10 mouse cellular contexts compared by ENCODE assay signal in the genomic region with DNA sequence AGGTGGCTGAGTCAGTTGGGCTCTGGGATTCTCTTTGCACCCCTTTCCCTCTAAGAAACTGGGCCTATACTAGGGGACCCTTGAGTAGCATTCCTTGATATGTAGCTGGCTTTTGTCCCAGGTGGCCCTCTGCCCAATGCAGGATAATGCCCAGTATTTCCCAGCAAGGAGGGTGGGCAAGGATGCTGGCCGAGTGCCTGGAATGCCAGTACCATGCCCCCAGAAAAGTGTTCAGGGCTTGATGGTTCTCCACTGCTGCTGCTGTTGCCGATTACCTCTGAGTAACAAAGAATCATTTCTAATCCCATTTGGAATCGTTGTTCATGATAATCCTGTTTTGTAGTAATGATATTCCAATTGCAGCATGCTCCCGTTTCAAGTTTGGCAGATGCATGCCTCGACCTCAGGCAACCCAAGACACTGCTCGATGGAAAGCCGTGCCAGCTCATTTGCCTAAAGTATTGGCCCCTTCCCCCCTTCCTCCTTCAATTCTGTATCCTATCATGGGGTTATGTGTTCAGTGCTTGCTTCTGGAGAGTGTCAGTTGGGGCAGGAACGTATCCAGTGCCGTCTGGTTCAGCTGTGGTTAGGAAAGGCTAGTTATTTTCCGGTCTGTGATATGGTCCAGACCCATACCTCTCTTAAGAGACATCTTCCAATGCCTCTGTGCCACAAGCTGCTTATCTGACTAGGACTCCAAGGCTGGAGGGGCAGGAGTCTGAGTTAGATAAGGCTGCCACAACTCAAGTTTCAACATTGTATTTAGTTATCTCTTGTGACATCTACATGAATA. TPM values are rescaled to one million over a fixed set of nuclear protein-coding genes. Genes with fewer than 3 reads are reported as not detected.
DNase-seq lines count a peak whose midpoint lies in the region; ATAC-seq and TF ChIP-seq lines count a peak whose summit lies in the region.
"Had no signal": no experiment of that assay in that cellular context is flagged by ENCODE, and none has a peak within 500 bp of the region (broad histone marks: within the 10 kb centered on the region; RNA-seq: fewer than 3 reads in every experiment).

No protein-coding gene starts in this region.

- no peaks in the 10 kb centered on the region for H3K79me2 ChIP-seq in heart, adult 2 months (replicated peaks; ENCODE audit: control insufficient read depth, insufficient read depth, low read length)

- TF ChIP-seq EP300 in liver, postnatal 0 days (IDR thresholded peaks at IDR 0.05; ENCODE audit: low read depth), result peak; percentile 77
- no peak for TF ChIP-seq EP300 in heart, adult 2 months (IDR thresholded peaks at IDR 0.05; ENCODE audit: insufficient read depth, low read depth, low read length)

- H3K4me3 ChIP-seq in hindbrain, embryonic 13.5 days, result no peak overlapping the region
- no peak overlapping the region for H3K4me3 ChIP-seq in hindbrain, embryonic 12.5 days
- H3K4me3 ChIP-seq in liver, postnatal 0 days (ENCODE audit: low read depth, low read length), result no peak overlapping the region
- no peak overlapping the region for H3K4me3 ChIP-seq in heart, adult 2 months
- H3K4me3 ChIP-seq: erythroblast, embryonic 14.5 days had no signal

- no peaks in the 10 kb centered on the region for H3K36me3 ChIP-seq in hindbrain, embryonic 13.5 days
- no peaks in the 10 kb centered on the region for H3K36me3 ChIP-seq in hindbrain, embryonic 12.5 days
- H3K36me3 ChIP-seq in liver, postnatal 0 days (replicated peaks; ENCODE audit: insufficient read depth, low read length), result 0 out of 2 replicates have a peak, but pooled peaks cover 2% of the 10 kb centered on the region
- no peaks in the 10 kb centered on the region for H3K36me3 ChIP-seq in heart, adult 2 months (ENCODE audit: control insufficient read depth, insufficient read depth, low read length)

- H3K4me2 ChIP-seq in hindbrain, embryonic 13.5 days, result no peak overlapping the region
- no peak overlapping the region for H3K4me2 ChIP-seq in hindbrain, embryonic 12.5 days (replicated peaks)
- H3K4me2 ChIP-seq in liver, postnatal 0 days (ENCODE audit: low read depth, low read length), result no peak overlapping the region
- H3K4me2 ChIP-seq: lung, embryonic 14.5 days had no signal

- TF ChIP-seq CTCF in liver, postnatal 0 days (IDR thresholded peaks at IDR 0.05; ENCODE audit: low read depth), result no peak
- TF ChIP-seq CTCF in heart, adult 2 months (IDR thresholded peaks at IDR 0.05), result no peak

- no peak overlapping the region for H3K9ac ChIP-seq in hindbrain, embryonic 13.5 days
- no peak overlapping the region for H3K9ac ChIP-seq in hindbrain, embryonic 12.5 days
- no peak overlapping the region for H3K9ac ChIP-seq in liver, postnatal 0 days (replicated peaks)
- H3K9ac ChIP-seq in heart, adult 2 months (ENCODE audit: low read depth, low read length), result no peak overlapping the region
- H3K9ac ChIP-seq: lung, embryonic 14.5 days had no signal

- H3K4me1 ChIP-seq in hindbrain, embryonic 13.5 days (replicated peaks), result peaks cover 13% of the 10 kb centered on the region
- H3K4me1 ChIP-seq in hindbrain, embryonic 12.5 days, result no peaks in the 10 kb centered on the region
- no peaks in the 10 kb centered on the region for H3K4me1 ChIP-seq in liver, postnatal 0 days (ENCODE audit: insufficient read depth)
- H3K4me1 ChIP-seq in heart, adult 2 months (ENCODE audit: control insufficient read depth, insufficient read depth, low read length), result peaks cover 3% of the 10 kb centered on the region; the same call in 1 of the 2 replicates

- peak; percentile 43; the same call in 1 of the 2 replicates for ATAC-seq in hindbrain, embryonic 13.5 days (ENCODE audit: low FRiP score)
- ATAC-seq in hindbrain, embryonic 12.5 days (ENCODE audit: low FRiP score), result no peak
- ATAC-seq in common myeloid progenitor, adult 5-6 weeks (replicated peaks; ENCODE audit: low read depth, poor library complexity, severe bottlenecking), result peak; percentile 94
- peak; percentile 58 for ATAC-seq in liver, postnatal 0 days

- H3K9me3 ChIP-seq in hindbrain, embryonic 13.5 days, result no peaks in the 10 kb centered on the region
- no peaks in the 10 kb centered on the region for H3K9me3 ChIP-seq in hindbrain, embryonic 12.5 days (replicated peaks)
- H3K9me3 ChIP-seq in liver, postnatal 0 days (ENCODE audit: low read length), result no peaks in the 10 kb centered on the region

- TF ChIP-seq POLR2A in heart, adult 2 months (IDR thresholded peaks at IDR 0.05; ENCODE audit: insufficient read depth, low read depth, low read length), result no peak

- intact Hi-C loops in heart, adult 2 months (cut with DNase I), result no loop called here

- WGBS in hindbrain, embryonic 13.5 days, result 73% methylated on average over 10 of the region's 10 CpGs
- 92% methylated on average over 10 of the region's 10 CpGs for WGBS in hindbrain, embryonic 12.5 days
- WGBS in liver, postnatal 0 days (ENCODE audit: insufficient replicate concordance), result 59% methylated on average over 10 of the region's 10 CpGs
- WGBS in heart, adult 2 months, result 45% methylated on average over 10 of the region's 10 CpGs

- no peaks in the 10 kb centered on the region for H3K27me3 ChIP-seq in hindbrain, embryonic 13.5 days
- H3K27me3 ChIP-seq in hindbrain, embryonic 12.5 days, result no peaks in the 10 kb centered on the region
- H3K27me3 ChIP-seq in liver, postnatal 0 days (ENCODE audit: insufficient read depth, low read length), result no peaks in the 10 kb centered on the region
- no peaks in the 10 kb centered on the region for H3K27me3 ChIP-seq in heart, adult 2 months (ENCODE audit: control insufficient read depth, insufficient read depth, low read length)

- peak; percentile 48 for DNase-seq in MEL-GATA-1-ER (ENCODE audit: extremely low read depth, low read depth)
- no peak for DNase-seq in liver, postnatal 0 days
- no peak for DNase-seq in thymus, postnatal 25 days
- no peak for DNase-seq in heart, adult 2 months
- DNase-seq: gastrocnemius, postnatal 36 days; lung, embryonic 14.5 days had no signal

- no peak overlapping the region; the same call in 1 of the 2 replicates for H3K27ac ChIP-seq in hindbrain, embryonic 13.5 days
- H3K27ac ChIP-seq in hindbrain, embryonic 12.5 days, result no peak overlapping the region
- no peak overlapping the region for H3K27ac ChIP-seq in liver, postnatal 0 days (ENCODE audit: low read depth)
- H3K27ac ChIP-seq in heart, adult 2 months, result no peak overlapping the region

RNA-seq across cellular contexts. Expression of a gene that starts 33.7 kb away (rescaled TPM):
- 34.0 and 34.6 TPM in 2 replicates for polyA plus RNA-seq in hindbrain, embryonic 13.5 days (2015; fragmentation: Nextera tagmentation; extraction: Ambion mirVana)
- 37.8 and 38.4 TPM in 2 replicates for polyA plus RNA-seq in hindbrain, embryonic 12.5 days (2016; fragmentation: Nextera tagmentation; extraction: Ambion mirVana)
- 29.2 TPM in 2 replicates for total RNA-seq in common myeloid progenitor, adult 5-6 weeks (2017)
- polyA plus RNA-seq in liver, postnatal 0 days (2015; fragmentation: Nextera tagmentation; extraction: Ambion mirVana), result 15.1 and 16.3 TPM in 2 replicates
- 10 to 100 TPM; 72.6 to 79.2 TPM for total RNA-seq in heart, adult 2 months (2021)
- 57.3 and 77.1 TPM in 2 replicates for polyA plus RNA-seq in heart, adult 2 months (2012; rRNA removed)
